Mouse (Mus musculus) cerebellum, adult 2 months (tissue): ENCODE results near the gene 9430038I01Rik.

Source experiments
- CTCF ChIP-seq: fragments of 200-500 bp; IDR thresholded peaks from 2 replicates; pipeline ENCODE4 v1.5.1; 2011; ENCODE audit warnings: low read depth, mild to moderate bottlenecking, control low read depth, low read length, moderate library complexity, borderline replicate concordance; ENCODE audit not compliant: insufficient read depth
- POLR2A ChIP-seq: fragments of 200-500 bp; IDR thresholded peaks from 2 replicates; pipeline ENCODE4 v1.6.1; 2011; ENCODE audit warnings: low read length, control low read depth, borderline replicate concordance; ENCODE audit not compliant: insufficient read depth

GRCm38 (mm10) chr7:137442951-137443350, 32.4 kb upstream of the 9430038I01Rik start:
- TF ChIP-seq CTCF (no peak), POLR2A (no peak)
